Mouse (Mus musculus): Measurements from ENCODE around the gene Crtap. TPM values are rescaled to one million over a fixed set of nuclear protein-coding genes. Genes with fewer than 3 reads are reported as not detected.

Gene Crtap
- polyA plus RNA-seq, 1 experiment from 2014 or later, result 34.2 TPM

DNA sequence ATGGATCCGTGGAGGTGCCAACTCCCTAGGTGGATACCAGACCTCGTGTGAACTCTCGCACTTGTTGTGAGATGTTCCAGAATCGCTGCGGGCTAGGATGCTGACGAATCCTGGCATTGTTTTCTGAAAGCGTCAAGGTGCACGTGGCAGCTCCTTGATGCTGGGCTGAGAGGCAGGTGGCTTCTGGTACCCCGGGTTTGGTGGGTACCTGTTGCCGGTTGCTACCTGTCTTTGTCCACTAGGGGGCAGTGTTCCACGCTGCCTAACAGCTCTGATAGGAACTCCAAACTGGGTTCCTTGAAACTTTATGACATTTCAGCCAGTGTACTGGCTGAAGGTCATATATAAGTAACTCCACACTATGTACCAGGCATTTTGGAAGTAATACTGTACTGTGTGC is 25.2 kb upstream of the Crtap start:
- Histone ChIP-seq H3K4me1 (replicated peaks) (no peaks in the 10 kb centered on the region), H3K9ac (no peak overlapping the region), H3K27me3 (no peaks in the 10 kb centered on the region), H3K27ac (replicated peaks) (no peak overlapping the region), H3K9me3 (no peaks in the 10 kb centered on the region), H3K4me3 (no peak overlapping the region), H3K4me2 (no peak overlapping the region), H3K36me3 (peaks cover 15% of the 10 kb centered on the region)
- peak; percentile 36; the same call in 1 of the 2 replicates for ATAC-seq (ENCODE audit: low read depth)
- WGBS, result 22% methylated on average over 11 of the region's 11 CpGs

DNA sequence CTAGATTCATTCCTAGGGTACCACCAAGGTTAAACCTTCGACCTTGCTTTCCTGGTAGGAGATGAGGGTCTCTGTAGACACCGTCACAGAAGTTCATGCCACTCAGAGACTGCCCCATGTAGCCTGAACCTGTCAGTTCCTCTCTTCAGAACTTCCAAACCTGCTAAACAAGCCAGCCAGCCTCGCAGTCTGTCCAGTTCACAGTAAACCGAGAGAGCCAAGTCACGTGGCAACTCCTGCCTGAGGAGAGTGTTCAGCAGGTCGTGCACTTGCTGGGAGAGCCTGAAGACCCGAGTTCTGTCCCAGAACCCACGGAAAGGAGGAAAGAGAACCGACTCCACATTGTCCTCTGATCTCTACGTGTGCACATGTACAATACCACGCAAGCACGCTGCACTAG is 23.4 kb upstream of the Crtap start:
- ATAC-seq (ENCODE audit: low read depth), result no peak
- 88% methylated on average over 12 of the region's 12 CpGs for WGBS

DNA sequence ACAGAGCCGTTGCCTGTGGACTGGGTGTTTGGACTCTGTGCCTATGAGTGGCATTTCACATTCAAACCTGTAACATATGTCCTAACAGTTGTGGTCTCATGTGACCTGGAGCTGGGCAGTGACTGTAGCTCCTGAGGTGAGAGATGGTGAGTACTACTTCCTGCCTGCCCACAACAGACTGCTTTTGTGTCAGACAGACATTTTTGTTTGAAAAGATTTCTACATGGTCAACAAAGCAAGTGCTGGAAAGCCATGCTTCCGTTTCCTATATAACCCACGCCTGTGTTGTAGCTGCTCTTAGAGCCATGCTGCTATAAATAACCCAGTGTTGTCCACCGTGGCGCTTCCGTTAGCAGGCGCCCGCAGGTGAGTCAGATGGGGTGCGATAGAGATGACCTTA is 21.9 kb upstream of the Crtap start:
- peaks cover 43% of the 10 kb centered on the region for H3K36me3 ChIP-seq
- H3K9me3 ChIP-seq, result no peaks in the 10 kb centered on the region
- no peaks in the 10 kb centered on the region for H3K4me1 ChIP-seq (replicated peaks)
- no peaks in the 10 kb centered on the region for H3K27me3 ChIP-seq
- ATAC-seq (ENCODE audit: low read depth), result no peak
- H3K4me2 ChIP-seq, result no peak overlapping the region
- no peak overlapping the region for H3K9ac ChIP-seq
- no peak overlapping the region for H3K4me3 ChIP-seq
- H3K27ac ChIP-seq (replicated peaks), result no peak overlapping the region
- WGBS, result 91% methylated on average over 9 of the region's 9 CpGs

More for the DNA sequence above, 23.4 kb upstream of the Crtap start:
- Histone ChIP-seq H3K27me3 (no peaks in the 10 kb centered on the region), H3K36me3 (peaks cover 29% of the 10 kb centered on the region), H3K4me2 (no peak overlapping the region), H3K4me3 (no peak overlapping the region), H3K4me1 (replicated peaks) (no peaks in the 10 kb centered on the region), H3K9ac (no peak overlapping the region), H3K27ac (replicated peaks) (no peak overlapping the region), H3K9me3 (no peaks in the 10 kb centered on the region)

DNA sequence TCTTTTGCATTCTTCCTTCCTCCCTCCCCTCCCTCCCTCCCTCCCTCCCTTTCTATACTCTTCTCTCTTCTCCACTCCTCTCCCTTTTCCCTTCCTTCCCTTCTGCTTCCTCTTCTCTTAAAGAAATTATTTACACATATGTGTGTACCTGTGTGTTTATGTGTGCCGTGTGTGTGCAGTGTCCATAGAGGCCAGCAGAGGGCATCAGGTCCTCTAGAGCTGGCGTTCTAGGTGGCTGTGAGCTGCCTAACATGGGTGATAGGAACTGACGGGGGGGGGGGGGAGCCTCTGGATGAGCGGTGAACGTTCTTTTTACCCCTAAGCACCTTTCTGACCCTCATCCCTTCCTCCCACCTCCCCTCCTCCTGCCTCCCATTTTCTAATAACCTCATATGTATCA is 20.8 kb upstream of the Crtap start:
- 78% methylated on average over 5 of the region's 5 CpGs for WGBS
- no peaks in the 10 kb centered on the region for H3K9me3 ChIP-seq
- no peak overlapping the region for H3K4me2 ChIP-seq
- no peak overlapping the region for H3K9ac ChIP-seq
- H3K4me3 ChIP-seq, result no peak overlapping the region
- peaks cover 48% of the 10 kb centered on the region for H3K36me3 ChIP-seq
- no peak for ATAC-seq (ENCODE audit: low read depth)
- no peak overlapping the region for H3K27ac ChIP-seq (replicated peaks)
- no peaks in the 10 kb centered on the region for H3K27me3 ChIP-seq
- no peaks in the 10 kb centered on the region for H3K4me1 ChIP-seq (replicated peaks)

DNA sequence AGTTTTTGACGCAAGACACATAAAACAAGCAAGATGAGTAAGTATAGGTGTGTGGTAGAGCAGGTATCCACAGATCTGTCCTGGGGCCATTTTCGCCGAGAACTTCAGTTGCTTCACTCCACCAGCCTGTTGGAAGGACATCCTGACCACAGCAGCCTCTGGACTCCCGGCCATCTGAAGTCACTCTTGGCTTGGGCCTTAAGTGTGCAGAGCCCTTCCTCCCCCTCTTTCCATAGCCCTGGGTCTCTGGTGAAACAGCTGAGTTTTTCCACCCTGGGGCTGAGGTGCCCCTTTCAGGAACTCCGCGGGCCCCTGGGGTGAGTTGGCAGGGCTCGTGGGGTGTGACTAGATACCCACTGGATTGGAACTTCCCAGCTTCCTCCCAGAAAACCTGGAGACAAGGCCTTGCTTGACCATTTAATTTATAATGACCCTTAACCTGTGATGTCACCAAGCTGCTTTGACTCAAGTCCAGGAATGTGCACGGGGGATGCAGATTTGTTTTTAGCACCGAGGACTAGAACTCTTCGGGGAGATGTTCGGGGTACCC is 19.9 kb upstream of the Crtap start:
- 94% methylated on average over 11 of the region's 11 CpGs for WGBS
- Histone ChIP-seq H3K9me3 (peaks cover 5% of the 10 kb centered on the region; the same call in 1 of the 2 replicates), H3K36me3 (peaks cover 57% of the 10 kb centered on the region), H3K27me3 (no peaks in the 10 kb centered on the region), H3K9ac (no peak overlapping the region), H3K27ac (replicated peaks) (no peak overlapping the region), H3K4me2 (no peak overlapping the region), H3K4me1 (replicated peaks) (no peaks in the 10 kb centered on the region), H3K4me3 (no peak overlapping the region)
- ATAC-seq (ENCODE audit: low read depth), result no peak

DNA sequence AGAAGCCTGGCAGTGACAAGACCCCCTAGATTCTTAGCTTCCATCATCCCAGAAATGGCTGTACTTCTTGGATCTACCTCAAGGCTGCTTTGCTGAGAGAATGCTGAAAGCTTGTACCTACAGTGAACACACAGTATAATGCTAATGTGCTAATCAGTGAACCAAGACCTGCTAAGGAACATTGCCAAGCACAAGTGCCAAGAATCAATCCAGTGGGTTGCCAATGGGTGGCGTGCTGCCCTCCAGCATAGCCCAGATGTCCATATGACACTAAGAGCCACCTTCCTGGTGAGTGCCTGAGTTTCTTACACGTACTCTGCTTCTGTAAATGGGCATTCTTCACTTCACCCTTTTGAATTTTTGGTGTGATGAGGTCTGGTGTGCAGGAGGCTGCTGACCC is 17.2 kb upstream of the Crtap start:
- Histone ChIP-seq H3K9ac (no peak overlapping the region), H3K4me2 (no peak overlapping the region), H3K36me3 (peaks cover 72% of the 10 kb centered on the region), H3K9me3 (peaks cover 15% of the 10 kb centered on the region), H3K27me3 (no peaks in the 10 kb centered on the region), H3K4me3 (no peak overlapping the region), H3K4me1 (replicated peaks) (no peaks in the 10 kb centered on the region), H3K27ac (replicated peaks) (no peak overlapping the region)
- 86% methylated on average over 2 of the region's 2 CpGs for WGBS
- ATAC-seq (ENCODE audit: low read depth), result no peak

DNA sequence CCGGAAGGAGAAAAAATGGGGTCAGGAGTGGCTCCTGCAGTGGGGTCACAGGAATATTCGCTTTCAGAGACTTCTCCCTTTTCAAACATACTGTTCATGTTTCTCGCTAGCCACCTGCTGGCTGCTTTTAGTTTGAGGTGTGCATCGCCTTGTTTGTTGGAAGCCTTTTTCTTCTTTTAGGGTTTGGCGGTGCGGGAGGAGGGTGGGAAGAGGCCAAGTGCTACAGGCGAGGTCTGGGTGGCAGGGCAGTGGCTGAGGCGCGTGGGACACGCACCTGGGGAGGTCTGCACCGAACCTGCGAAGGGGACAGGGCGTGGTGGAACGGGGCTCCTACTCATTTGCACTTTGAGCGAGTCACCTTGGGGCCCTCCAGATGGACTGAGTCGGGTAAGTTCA is 11.2 kb upstream of the Crtap start:
- Histone ChIP-seq H3K36me3 (peaks cover 28% of the 10 kb centered on the region), H3K9ac (peak overlapping the region; percentile 80), H3K4me1 (replicated peaks) (peaks cover 13% of the 10 kb centered on the region), H3K4me3 (peak overlapping the region; percentile 86), H3K9me3 (peaks cover 15% of the 10 kb centered on the region), H3K27me3 (0 out of 2 replicates have a peak, but pooled peaks cover 3% of the 10 kb centered on the region), H3K27ac (replicated peaks) (peak overlapping the region; percentile 92), H3K4me2 (peak overlapping the region; percentile 80)
- WGBS, result 4% methylated on average over 16 of the region's 16 CpGs
- ATAC-seq (ENCODE audit: low read depth), result peak; percentile 12

DNA sequence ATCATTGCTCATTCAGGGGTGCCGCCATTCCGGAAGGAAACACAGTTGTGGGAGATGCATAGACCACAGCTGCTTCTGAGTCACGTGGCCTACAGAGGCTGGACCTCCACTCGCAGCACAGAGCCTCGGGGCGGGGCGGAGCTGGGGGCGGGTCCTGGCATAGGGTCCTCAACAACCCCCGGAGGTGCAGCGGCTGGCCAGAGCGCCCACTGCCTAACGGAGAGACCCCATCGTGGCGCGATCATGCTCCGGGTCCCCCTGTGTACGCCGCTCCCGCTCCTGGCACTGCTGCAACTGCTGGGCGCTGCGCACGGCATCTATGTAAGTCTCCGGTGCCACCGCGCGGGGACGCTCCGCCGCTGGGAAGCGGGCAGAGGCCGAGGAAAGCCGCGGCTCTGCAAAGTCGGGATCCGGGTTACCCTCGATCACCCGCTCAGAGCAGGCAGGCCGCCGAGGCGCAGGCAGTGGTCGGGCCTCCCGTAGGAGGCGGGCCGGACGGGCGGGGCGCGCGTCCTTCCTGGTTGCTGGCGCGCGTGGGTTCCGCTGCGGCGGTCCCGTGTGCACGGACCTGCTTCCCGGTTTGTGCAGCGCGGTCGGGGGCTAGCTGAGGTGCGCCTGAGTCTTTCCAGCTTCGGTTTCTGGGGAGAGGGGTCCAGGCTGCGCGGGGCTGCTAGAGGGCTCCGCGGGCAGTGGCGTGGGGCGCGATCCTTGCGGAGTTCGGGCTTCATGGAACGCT is 10.6 kb upstream of the Crtap start, which contains the start of the genes Glb1 and Tmppe:
TSS of gene Glb1 (plus strand) at position 128 of the 736 bp plus-strand sequence.
TSS of gene Tmppe (plus strand) at position 157 of the 736 bp plus-strand sequence.
- peak; percentile 99 for ATAC-seq (ENCODE audit: low read depth)
- Histone ChIP-seq H3K4me2 (peak within 1 kb of the TSS; percentile 80), H3K36me3 (peaks cover 22% of the 10 kb centered on the region), H3K4me3 (peak within 1 kb of the TSS; percentile 86), H3K4me1 (replicated peaks) (peaks cover 13% of the 10 kb centered on the region), H3K27ac (replicated peaks) (peak within 1 kb of the TSS; percentile 92), H3K9ac (peak within 1 kb of the TSS; percentile 80), H3K9me3 (peaks cover 15% of the 10 kb centered on the region), H3K27me3 (0 out of 2 replicates have a peak, but pooled peaks cover 3% of the 10 kb centered on the region)
- WGBS, result under 1% methylated on average over 73 of the region's 73 CpGs

DNA sequence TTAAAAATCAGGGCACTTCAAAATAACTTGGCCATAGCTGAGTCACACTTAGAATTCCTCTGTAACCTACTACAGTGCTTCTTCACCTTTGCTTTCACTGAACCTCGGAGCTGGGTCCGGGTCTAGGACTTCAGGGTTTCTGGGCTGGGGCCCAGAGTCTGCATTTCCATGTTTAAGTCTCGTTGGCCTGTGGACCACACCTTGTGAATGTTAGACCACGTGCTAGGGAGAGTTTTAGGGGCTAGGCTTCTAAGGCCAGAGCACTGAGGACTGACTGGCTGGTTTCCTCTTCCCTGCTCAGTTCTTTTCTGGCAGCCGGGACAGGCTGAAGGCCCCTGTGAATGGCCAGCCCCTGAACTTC is 10.1 kb upstream of the Crtap start:
- Histone ChIP-seq H3K4me1 (replicated peaks) (peaks cover 13% of the 10 kb centered on the region), H3K4me2 (peak overlapping the region; percentile 80), H3K9me3 (peaks cover 12% of the 10 kb centered on the region), H3K27ac (replicated peaks) (peak overlapping the region; percentile 92), H3K4me3 (peak overlapping the region; percentile 86), H3K9ac (peak overlapping the region; percentile 80), H3K27me3 (0 out of 2 replicates have a peak, but pooled peaks cover 3% of the 10 kb centered on the region), H3K36me3 (peaks cover 16% of the 10 kb centered on the region)
- peak; percentile 66; the same call in 1 of the 2 replicates for ATAC-seq (ENCODE audit: low read depth)
- WGBS, result 22% methylated on average over 5 of the region's 5 CpGs

DNA sequence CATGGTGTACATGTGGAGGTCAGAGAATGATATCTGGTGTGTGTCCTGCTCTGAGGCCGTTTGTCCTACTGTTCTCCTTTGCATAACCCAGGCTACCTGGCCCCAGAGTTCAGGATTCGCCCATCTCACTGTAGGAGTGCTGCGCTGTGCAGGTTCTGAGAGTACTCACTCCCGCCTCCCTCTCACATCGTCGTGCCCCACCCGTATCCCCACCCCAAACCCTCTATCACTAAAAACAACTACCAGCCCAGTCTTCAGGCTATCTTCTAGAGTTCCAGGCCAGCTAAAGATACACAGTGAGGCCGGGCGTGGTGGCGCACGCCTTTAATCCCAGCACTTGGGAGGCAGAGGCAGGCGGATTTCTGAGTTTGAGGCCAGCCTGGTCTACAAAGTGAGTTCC is 9.2 kb upstream of the Crtap start:
- no peak for ATAC-seq (ENCODE audit: low read depth)
- Histone ChIP-seq H3K36me3 (peaks cover 8% of the 10 kb centered on the region), H3K4me2 (no peak overlapping the region), H3K9ac (no peak overlapping the region), H3K27ac (replicated peaks) (no peak overlapping the region), H3K4me3 (no peak overlapping the region), H3K4me1 (replicated peaks) (peaks cover 13% of the 10 kb centered on the region), H3K27me3 (0 out of 2 replicates have a peak, but pooled peaks cover 3% of the 10 kb centered on the region), H3K9me3 (peaks cover 3% of the 10 kb centered on the region; the same call in 1 of the 2 replicates)
- WGBS, result 93% methylated on average over 12 of the region's 12 CpGs

DNA sequence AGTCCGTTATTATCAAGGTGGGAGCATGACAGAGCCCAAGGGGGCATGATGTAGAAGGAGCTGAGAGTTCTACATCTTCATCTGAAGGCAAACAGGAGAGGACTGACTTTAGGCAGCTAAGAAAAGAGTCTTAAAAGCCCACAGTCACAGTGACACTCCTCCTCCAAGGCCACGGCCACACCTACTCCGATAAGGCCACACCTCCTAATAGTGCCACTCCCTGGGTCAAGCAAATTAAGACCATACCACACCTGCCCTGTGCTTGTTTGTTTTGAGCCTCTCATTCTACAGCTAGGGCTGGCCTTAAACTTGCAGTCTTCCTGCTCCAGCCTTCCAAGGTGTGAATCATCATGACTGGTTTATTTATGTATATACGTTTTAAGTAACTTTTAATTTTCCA is 4.8 kb upstream of the Crtap start:
- 88% methylated on average over 4 of the region's 4 CpGs for WGBS

DNA sequence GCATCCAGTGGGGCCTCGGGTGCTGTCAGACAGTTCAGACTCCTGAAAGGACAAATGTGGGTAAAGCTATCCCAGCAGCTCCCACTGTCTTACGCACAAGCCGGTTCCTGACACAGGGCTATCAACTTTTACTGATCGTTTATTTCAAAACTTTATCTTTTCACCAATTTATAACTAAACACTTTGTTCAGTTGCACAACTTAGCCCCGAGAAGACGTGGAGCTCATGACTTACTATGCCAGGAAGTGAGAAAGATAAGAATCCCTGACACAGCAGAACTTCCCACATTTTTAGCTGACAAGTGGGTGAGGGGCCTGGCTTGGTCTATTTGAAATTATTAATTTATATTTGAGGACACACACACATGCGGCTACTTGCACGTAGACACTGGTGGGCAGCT is 4.2 kb upstream of the Crtap start:
- Histone ChIP-seq H3K27ac (replicated peaks) (no peak overlapping the region), H3K4me3 (no peak overlapping the region), H3K27me3 (peaks cover 6% of the 10 kb centered on the region), H3K4me1 (replicated peaks) (peaks cover 7% of the 10 kb centered on the region), H3K9ac (no peak overlapping the region), H3K36me3 (no peaks in the 10 kb centered on the region), H3K4me2 (no peak overlapping the region), H3K9me3 (no peaks in the 10 kb centered on the region)
- ATAC-seq (ENCODE audit: low read depth), result no peak
- 88% methylated on average over 8 of the region's 8 CpGs for WGBS

More for the DNA sequence above, 4.8 kb upstream of the Crtap start:
- Histone ChIP-seq H3K4me3 (no peak overlapping the region), H3K9ac (no peak overlapping the region), H3K36me3 (no peaks in the 10 kb centered on the region), H3K4me2 (no peak overlapping the region), H3K4me1 (replicated peaks) (peaks cover 7% of the 10 kb centered on the region), H3K9me3 (no peaks in the 10 kb centered on the region), H3K27ac (replicated peaks) (no peak overlapping the region), H3K27me3 (peaks cover 6% of the 10 kb centered on the region)
- ATAC-seq (ENCODE audit: low read depth), result no peak
